Mouse (Mus musculus) ES-E14 (cell line): ENCODE data around the gene Rps27. TPM values are rescaled to one million over a fixed set of nuclear protein-coding genes. Genes with fewer than 3 reads are reported as not detected.

Experiments
- DNase-seq: peaks from one replicate; pipeline ENCODE4 v3.0.0-alpha.2; 2013; ENCODE audit warnings: low read depth, low spot score
- H3K27ac ChIP-seq: 2 replicates; pipeline ENCODE4 v1.5.1; 2012; ENCODE audit warnings: low read depth, mild to moderate bottlenecking, low read length, moderate library complexity, mixed read lengths; ENCODE audit not compliant: poor library complexity, insufficient read depth, severe bottlenecking
- H3K36me3 ChIP-seq: 2 replicates; pipeline ENCODE4 v1.6.1; 2012; ENCODE audit warnings: mild to moderate bottlenecking, low read length, moderate library complexity, mixed read lengths; ENCODE audit not compliant: control insufficient read depth, poor library complexity, insufficient read depth, severe bottlenecking
- H3K4me1 ChIP-seq, 2 experiments: fragments of 150-350 bp in 1 of 2; sonication (generic) in 1 of 2; 2 replicates each; pipeline ENCODE4 v1.6.1; 2012; ENCODE audit warnings: low read length in 2 of 2, mild to moderate bottlenecking in 1 of 2, mixed read lengths in 1 of 2; ENCODE audit not compliant: control insufficient read depth in 2 of 2, insufficient read depth in 2 of 2, poor library complexity in 1 of 2
- H3K4me3 ChIP-seq, 2 experiments: fragments of 150-350 bp in 1 of 2; sonication (generic) in 1 of 2; 2 replicates each; pipeline ENCODE4 v1.5.1; 2012; ENCODE audit warnings: low read length in 2 of 2, low read depth in 1 of 2, mild to moderate bottlenecking in 1 of 2, mixed read lengths in 1 of 2; ENCODE audit not compliant: insufficient read depth in 1 of 2, poor library complexity in 1 of 2, severe bottlenecking in 1 of 2
- H3K9ac ChIP-seq: 2 replicates; pipeline ENCODE4 v1.6.1; 2012; ENCODE audit warnings: low read depth, mild to moderate bottlenecking, low read length, mixed read lengths; ENCODE audit not compliant: poor library complexity, insufficient read depth, severe bottlenecking
- H3K9me3 ChIP-seq: fragments of 150-350 bp; sonication (generic); 2 replicates; pipeline ENCODE4 v1.6.1; 2012; ENCODE audit warnings: low read depth, mild to moderate bottlenecking, low read length; ENCODE audit not compliant: control insufficient read depth, insufficient read depth
- CHD2 ChIP-seq: IDR thresholded peaks from 2 replicates; pipeline ENCODE4 v1.6.1; 2014; ENCODE audit warnings: mild to moderate bottlenecking, low read depth, low read length, inconsistent platforms
- HCFC1 ChIP-seq: IDR thresholded peaks from 2 replicates; pipeline ENCODE4 v1.6.1; 2012; ENCODE audit warnings: low read length, inconsistent platforms, borderline replicate concordance; ENCODE audit not compliant: insufficient read depth
- MAFK ChIP-seq: IDR thresholded peaks from 2 replicates; pipeline ENCODE4 v1.6.1; 2014; ENCODE audit warnings: mild to moderate bottlenecking, low read depth, low read length, inconsistent platforms; ENCODE audit not compliant: insufficient read depth
- ZC3H11A ChIP-seq: IDR thresholded peaks from 2 replicates; pipeline ENCODE4 v1.6.1; 2012; ENCODE audit warnings: low read depth, mild to moderate bottlenecking, inconsistent platforms, low read length, borderline replicate concordance
- ZNF384 ChIP-seq: IDR thresholded peaks from 2 replicates; pipeline ENCODE4 v1.6.1; 2012; ENCODE audit warnings: low read depth, low read length, inconsistent platforms
- in situ Hi-C, 2 experiments: fragments of 600-800 bp; cut with MboI; formaldehyde crosslinking; loops; one replicate each; pipeline ENCODE4 v1.15.1; 2025; ENCODE audit warnings: low sequenced_read_pairs in 2 of 2, inconsistent platforms in 1 of 2; ENCODE audit not compliant: unreplicated experiment in 2 of 2
- total RNA-seq: library from RNA; depleted of rRNA; stranded (reverse); fragments of 300-350 nt; gene quantifications from 2 replicates; pipeline ENCODE4 v1.2.3, GENCODE M21; 2012

Gene Rps27
- total RNA-seq, 1 experiment: 3,820 TPM

- DNase-seq: no peak
- in situ Hi-C loops: no loop called here
- Histone ChIP-seq H3K9ac (peak overlapping the region; percentile 88; the same call in 1 of the 2 replicates), H3K4me1 (no peaks in the 10 kb centered on the region; a peak in 1 of 4 replicates), H3K27ac (peak overlapping the region; percentile 70; the same call in 1 of the 2 replicates), H3K36me3 (peaks cover 3% of the 10 kb centered on the region), H3K4me3 (peak overlapping the region; percentile 74 to 76), H3K9me3 (no peaks in the 10 kb centered on the region)
- TF ChIP-seq MAFK (no peak), ZNF384 (no peak), CHD2 (no peak), HCFC1 (no peak), ZC3H11A (no peak)
Measured at GRCm38 (mm10) chr3:90231075-90231474, 17.6 kb upstream of the Rps27 start.

DNA sequence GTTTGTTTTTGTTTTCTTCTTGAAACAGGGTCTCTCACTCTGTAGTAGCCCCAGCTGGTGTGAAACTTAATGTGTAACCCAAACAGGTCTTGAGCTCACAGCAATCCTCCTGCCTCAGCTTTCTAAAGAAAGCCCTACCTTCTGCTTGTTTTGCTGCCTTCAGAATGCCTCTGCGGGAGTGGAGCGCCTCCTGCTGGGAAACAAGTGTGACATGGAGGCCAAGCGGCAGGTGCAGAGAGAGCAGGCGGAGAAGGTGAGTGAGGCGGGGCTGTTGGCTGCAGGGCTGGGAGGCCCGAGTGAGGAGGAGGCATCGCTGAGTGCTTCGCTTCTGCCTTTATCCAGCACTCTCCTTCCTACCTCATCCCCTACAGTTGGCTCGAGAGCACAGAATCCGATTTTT lies 10.9 kb upstream of the Rps27 start:
- Histone ChIP-seq H3K4me3 (no peak overlapping the region), H3K4me1 (peaks cover 7 to 17% of the 10 kb centered on the region in 2 experiments), H3K9me3 (no peaks in the 10 kb centered on the region), H3K27ac (no peak overlapping the region), H3K9ac (no peak overlapping the region), H3K36me3 (no peaks in the 10 kb centered on the region)
- TF ChIP-seq ZNF384: no peak
- TF ChIP-seq CHD2: no peak
- no peak for TF ChIP-seq HCFC1
- TF ChIP-seq ZC3H11A: no peak
- no peak for TF ChIP-seq MAFK
- in situ Hi-C loops: no loop called here
- peak; percentile 71 for DNase-seq

- Histone ChIP-seq H3K4me1 (peaks cover 7 to 17% of the 10 kb centered on the region in 2 experiments), H3K36me3 (no peaks in the 10 kb centered on the region), H3K9me3 (no peaks in the 10 kb centered on the region), H3K27ac (no peak overlapping the region), H3K4me3 (no peak overlapping the region), H3K9ac (no peak overlapping the region)
- in situ Hi-C loops: no loop called here
- DNase-seq: no peak
- TF ChIP-seq ZNF384: no peak
- no peak for TF ChIP-seq MAFK
- TF ChIP-seq CHD2: no peak
- no peak for TF ChIP-seq HCFC1
- TF ChIP-seq ZC3H11A: no peak
Measured at GRCm38 (mm10) chr3:90222941-90223340, 9.5 kb upstream of the Rps27 start.

- no peak for DNase-seq
- in situ Hi-C loops: no loop called here
- Histone ChIP-seq H3K4me1 (peaks cover 7 to 17% of the 10 kb centered on the region in 2 experiments), H3K4me3 (no peak overlapping the region), H3K9me3 (no peaks in the 10 kb centered on the region), H3K27ac (no peak overlapping the region), H3K9ac (no peak overlapping the region), H3K36me3 (no peaks in the 10 kb centered on the region)
- TF ChIP-seq HCFC1 (no peak), CHD2 (no peak), ZC3H11A (no peak), ZNF384 (no peak), MAFK (no peak)
Measured at GRCm38 (mm10) chr3:90222455-90222854, 9.0 kb upstream of the Rps27 start.

DNA sequence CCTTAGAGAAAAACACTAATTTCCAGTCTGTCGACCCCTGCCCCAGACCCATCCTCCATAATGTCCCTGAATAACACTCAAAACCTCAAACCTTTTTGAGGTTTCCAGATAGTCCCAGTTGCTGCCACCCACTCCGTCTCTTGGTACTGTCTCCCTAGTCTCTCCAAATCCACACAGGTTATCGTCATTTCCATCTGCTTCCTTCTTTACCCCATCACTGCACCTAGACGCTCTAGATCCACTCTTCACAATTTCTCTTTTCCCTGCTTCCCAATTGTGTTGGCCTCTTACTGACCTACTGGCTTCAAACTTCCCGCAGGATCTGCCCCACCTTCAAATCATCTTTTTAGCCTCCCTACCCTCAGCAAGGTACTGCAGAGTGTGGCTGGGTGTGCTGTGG lies 7.7 kb upstream of the Rps27 start:
- H3K9me3 ChIP-seq: no peaks in the 10 kb centered on the region
- H3K4me3 ChIP-seq: peak overlapping the region; percentile 25 to 62; a peak in 2 of 4 replicates
- H3K4me1 ChIP-seq: peaks cover 7 to 18% of the 10 kb centered on the region in 2 experiments
- peak overlapping the region; percentile 72 for H3K9ac ChIP-seq
- no peak for DNase-seq
- TF ChIP-seq MAFK: no peak
- no peak for TF ChIP-seq ZNF384
- TF ChIP-seq CHD2: no peak
- no peak for TF ChIP-seq HCFC1
- TF ChIP-seq ZC3H11A: no peak
- H3K27ac ChIP-seq: no peak overlapping the region
- in situ Hi-C loops: no loop called here
- no peaks in the 10 kb centered on the region for H3K36me3 ChIP-seq
